Mouse (Mus musculus): ENCODE measurements around the gene Rap1gap2.

- peak; percentile 12; the same call in 1 of the 2 replicates for TF ChIP-seq ZNF384 (IDR thresholded peaks at IDR 0.05; ENCODE audit: low read depth, low read length)
- TF ChIP-seq MYC (IDR thresholded peaks at IDR 0.05; ENCODE audit: low read depth, low read length), result peak; percentile 87
- TF ChIP-seq E2F4 (IDR thresholded peaks at IDR 0.05; ENCODE audit: borderline replicate concordance, low read depth, low read length), result no peak
- TF ChIP-seq CHD1 (IDR thresholded peaks at IDR 0.05; ENCODE audit: low read depth, low read length), result no peak
- no peak for TF ChIP-seq POLR2AphosphoS5 (IDR thresholded peaks at IDR 0.05; ENCODE audit: borderline replicate concordance, low read depth, low read length)
- TF ChIP-seq KAT2A (conservative IDR thresholded peaks at IDR 0.05; ENCODE audit: low read depth, low read length), result 0 out of 2 replicates have a peak, but pooled peaks have one; percentile 21
- TF ChIP-seq CTCF (IDR thresholded peaks at IDR 0.05 in 2 of 3, conservative IDR thresholded peaks at IDR 0.05 in 1 of 3; ENCODE audit: control insufficient read depth in 1 of 3, insufficient read depth in 1 of 3, low read depth in 2 of 3, low read length in 3 of 3, poor library complexity in 1 of 3, severe bottlenecking in 1 of 3), result no peak
- peak; percentile 54 for TF ChIP-seq USF1 (IDR thresholded peaks at IDR 0.05; ENCODE audit: low read depth, low read length)
- TF ChIP-seq TAL1 (IDR thresholded peaks at IDR 0.05; ENCODE audit: low read length), result peak; percentile 97
- no peak for TF ChIP-seq ZKSCAN1 (IDR thresholded peaks at IDR 0.05; ENCODE audit: low read depth, low read length)
Measured at GRCm38 (mm10) chr11:74577068-74577467, 33.6 kb downstream of the Rap1gap2 start.
